Mouse (Mus musculus) CH12.LX (cell line): ENCODE data around the gene Anp32e.
"Not testable (repeated sequence)": the region's sequence is repeated elsewhere in the genome, so short reads cannot be mapped to it uniquely, and the experiment has no call there.

ENCODE experiments used
- BHLHE40 ChIP-seq: IDR thresholded peaks from 2 replicates; pipeline ENCODE4 v1.6.1; 2011; ENCODE audit warnings: mild to moderate bottlenecking, low read depth, low read length, improper control_type of control experiment
- CHD2 ChIP-seq: IDR thresholded peaks from 2 replicates; pipeline ENCODE4 v1.6.1; 2011; ENCODE audit warnings: low read length, improper control_type of control experiment
- CTCF ChIP-seq, 2 experiments: IDR thresholded peaks in 1 of 2; conservative IDR thresholded peaks in 1 of 2; 2 replicates each; pipeline ENCODE4 v1.5.1; 2011 to 2012; ENCODE audit warnings: low read depth in 2 of 2, low read length in 2 of 2, improper control_type of control experiment in 1 of 2, inconsistent platforms in 1 of 2, mild to moderate bottlenecking in 1 of 2, moderate library complexity in 1 of 2
- EP300 ChIP-seq: IDR thresholded peaks from 2 replicates; pipeline ENCODE4 v1.6.1; 2011; ENCODE audit warnings: low read length, improper control_type of control experiment
- MAZ ChIP-seq: IDR thresholded peaks from 2 replicates; pipeline ENCODE4 v1.6.1; 2012; ENCODE audit warnings: low read depth, mild to moderate bottlenecking, inconsistent platforms, low read length, improper control_type of control experiment, moderate library complexity
- MEF2A ChIP-seq: IDR thresholded peaks from 2 replicates; pipeline ENCODE4 v1.6.1; 2014; ENCODE audit warnings: low read depth, mild to moderate bottlenecking, inconsistent platforms, low read length, improper control_type of control experiment, borderline replicate concordance
- MXI1 ChIP-seq: IDR thresholded peaks from 2 replicates; pipeline ENCODE4 v1.6.1; 2011; ENCODE audit warnings: mild to moderate bottlenecking, low read depth, low read length, improper control_type of control experiment
- PAX5 ChIP-seq: IDR thresholded peaks from 2 replicates; pipeline ENCODE4 v1.6.1; 2012; ENCODE audit warnings: low read length, inconsistent platforms, mixed read lengths
- POLR2A ChIP-seq: IDR thresholded peaks from 2 replicates; pipeline ENCODE4 v1.6.1; 2011; ENCODE audit warnings: low read depth, mild to moderate bottlenecking, improper control_type of control experiment, low read length
- TCF12 ChIP-seq: IDR thresholded peaks from 2 replicates; pipeline ENCODE4 v1.6.1; 2014; ENCODE audit warnings: low read depth, mild to moderate bottlenecking, inconsistent platforms, low read length, improper control_type of control experiment
- USF2 ChIP-seq: conservative IDR thresholded peaks from 2 replicates; pipeline ENCODE4 v1.6.1; 2011; ENCODE audit warnings: low read depth, low read length, improper control_type of control experiment

DNA sequence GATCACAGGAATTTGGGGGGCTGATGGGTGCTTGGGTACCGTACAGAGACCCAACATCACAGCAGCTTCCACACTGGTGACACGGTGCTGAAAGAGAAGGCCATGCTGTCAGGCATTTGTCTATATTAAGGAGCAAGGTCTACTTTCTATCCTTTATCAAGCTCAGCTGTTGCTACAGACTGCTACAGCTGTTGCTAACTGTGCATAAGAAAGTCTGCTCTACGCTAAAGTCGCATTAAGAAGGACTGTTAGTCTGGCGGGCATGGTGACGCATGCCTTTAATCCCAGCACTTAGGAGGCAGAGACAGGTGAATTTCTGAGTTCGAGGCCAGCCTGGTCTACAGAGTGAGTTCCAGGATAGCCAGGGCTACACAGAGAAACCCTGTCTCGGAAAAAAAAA is 33.1 kb downstream of the Anp32e start:
- TF ChIP-seq BHLHE40; MEF2A; POLR2A; CHD2; PAX5; MXI1; EP300; TCF12; MAZ; CTCF (conservative IDR thresholded peaks at IDR 0.05 in 1 of 2, IDR thresholded peaks at IDR 0.05 in 1 of 2; ENCODE audit: low read depth in 2 of 2, low read length in 2 of 2); USF2: not testable (repeated sequence)
